Mouse (Mus musculus): ENCODE results near the gene Slc35a3. TPM values are rescaled to one million over a fixed set of nuclear protein-coding genes. Genes with fewer than 3 reads are reported as not detected.

Slc35a3 gene
- total RNA-seq, 2 experiments from 2014 or later = 15.9 to 28.3 TPM

- ATAC-seq (replicated peaks; ENCODE audit: low FRiP score, poor library complexity, severe bottlenecking) = no peak
These were observed 63.8 kb downstream of the Slc35a3 start for GRCm38 (mm10) chr3:116648805-116649204.

GRCm38 (mm10) chr3:116646387-116646786 is 66.2 kb downstream of the Slc35a3 start:
- ATAC-seq (replicated peaks; ENCODE audit: low FRiP score, poor library complexity, severe bottlenecking) = no peak

DNA sequence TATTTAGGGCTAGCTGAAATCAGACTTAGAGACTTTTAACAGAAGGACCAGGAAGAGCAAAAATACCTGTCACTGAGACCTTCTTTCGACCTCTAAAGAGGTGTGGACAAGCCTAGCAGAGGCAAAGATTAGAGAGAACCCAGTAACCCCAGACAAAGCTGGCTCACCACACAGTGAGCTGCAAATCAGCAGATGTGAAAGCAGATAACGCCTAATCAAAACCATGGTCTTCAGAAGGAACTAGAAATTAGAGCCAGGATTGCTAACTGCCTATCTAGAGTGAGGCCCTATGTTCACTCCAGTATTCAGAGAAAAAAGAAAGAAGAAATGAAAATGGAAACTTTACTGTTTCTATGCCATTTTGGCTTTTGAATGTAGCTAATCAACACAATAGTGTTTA is 70.3 kb downstream of the Slc35a3 start:
- ATAC-seq (replicated peaks; ENCODE audit: low FRiP score, poor library complexity, severe bottlenecking) = no peak

GRCm38 (mm10) chr3:116641811-116642371 is 70.7 kb downstream of the Slc35a3 start:
- no peak for ATAC-seq (replicated peaks; ENCODE audit: low FRiP score, poor library complexity, severe bottlenecking)

DNA sequence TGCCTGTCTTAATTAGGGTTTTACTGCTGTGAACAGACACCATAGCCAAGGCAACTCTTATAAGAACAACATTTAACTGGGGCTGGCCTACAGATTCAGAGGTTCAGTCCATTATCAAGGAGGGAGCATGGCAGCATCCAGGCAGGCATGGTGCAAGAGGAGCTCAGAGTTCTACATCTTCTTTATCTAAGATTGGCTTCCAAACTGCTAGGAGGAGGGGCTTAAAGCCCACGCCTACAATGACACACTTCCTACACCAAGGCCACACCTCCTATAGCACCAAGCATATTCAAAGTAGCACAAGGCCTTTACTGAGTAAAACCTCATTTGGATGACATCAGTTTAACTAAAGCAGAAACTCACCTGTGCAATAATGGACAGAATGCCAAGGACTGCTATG is 72.6 kb downstream of the Slc35a3 start:
- ATAC-seq (replicated peaks; ENCODE audit: low FRiP score, poor library complexity, severe bottlenecking) = peak; percentile 68

- no peak for ATAC-seq (replicated peaks; ENCODE audit: low FRiP score, poor library complexity, severe bottlenecking)
These were observed 74.1 kb downstream of the Slc35a3 start for GRCm38 (mm10) chr3:116638572-116638971.

GRCm38 (mm10) chr3:116637693-116638476 is 74.7 kb downstream of the Slc35a3 start:
- no peak for ATAC-seq (replicated peaks; ENCODE audit: low FRiP score, poor library complexity, severe bottlenecking)

- no peak for ATAC-seq (replicated peaks; ENCODE audit: low FRiP score, poor library complexity, severe bottlenecking)
These were observed 76.8 kb downstream of the Slc35a3 start for GRCm38 (mm10) chr3:116635799-116636198.

GRCm38 (mm10) chr3:116634853-116635252 is 77.8 kb downstream of the Slc35a3 start:
- ATAC-seq (replicated peaks; ENCODE audit: low FRiP score, poor library complexity, severe bottlenecking) = no peak

- ATAC-seq (replicated peaks; ENCODE audit: low FRiP score, poor library complexity, severe bottlenecking) = no peak
These were observed 78.5 kb downstream of the Slc35a3 start for GRCm38 (mm10) chr3:116634091-116634490.

- ATAC-seq (replicated peaks; ENCODE audit: low FRiP score, poor library complexity, severe bottlenecking) = no peak
These were observed 79.7 kb downstream of the Slc35a3 start for GRCm38 (mm10) chr3:116632971-116633370.

GRCm38 (mm10) chr3:116631459-116631858 is 81.2 kb downstream of the Slc35a3 start:
- ATAC-seq (replicated peaks; ENCODE audit: low FRiP score, poor library complexity, severe bottlenecking) = no peak

- ATAC-seq (replicated peaks; ENCODE audit: low FRiP score, poor library complexity, severe bottlenecking) = no peak
These were observed 90.0 kb downstream of the Slc35a3 start for GRCm38 (mm10) chr3:116622641-116623040.

DNA sequence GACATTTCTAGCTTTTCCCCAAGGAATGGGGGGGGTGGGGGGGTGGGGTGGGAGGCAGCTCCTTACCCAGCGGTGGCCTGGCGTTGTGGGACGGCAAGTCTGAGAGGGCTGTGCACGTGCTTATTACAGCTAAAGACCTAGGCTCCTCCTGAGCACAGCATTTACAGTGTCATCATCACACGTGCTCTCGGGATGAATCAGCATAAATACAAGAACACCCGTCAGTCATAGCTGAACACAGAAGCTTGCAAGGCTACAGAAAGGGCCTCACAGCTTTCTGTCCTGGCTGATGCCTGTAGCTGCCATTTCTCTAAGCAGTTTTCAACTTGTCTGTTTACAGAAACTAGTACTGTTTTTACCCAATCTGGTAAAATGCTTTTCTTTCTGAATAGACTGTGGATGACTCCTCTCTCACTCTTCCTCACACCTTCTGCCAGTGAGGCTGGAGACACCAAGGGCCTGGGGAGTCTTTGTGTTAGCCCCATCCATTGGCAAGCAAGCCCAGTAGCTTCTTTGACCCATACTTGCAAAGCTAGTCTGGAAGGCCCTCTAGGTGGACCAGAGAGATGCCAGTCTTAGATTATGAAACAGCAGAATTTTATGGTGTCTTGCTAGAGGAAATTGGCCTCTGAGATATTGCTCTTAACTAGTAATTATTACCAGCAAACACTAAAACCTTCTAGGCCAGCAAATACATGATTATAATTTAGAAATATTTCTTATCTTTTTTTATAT is 91.8 kb downstream of the Slc35a3 start:
- peak; percentile 84 for ATAC-seq (replicated peaks; ENCODE audit: low FRiP score, poor library complexity, severe bottlenecking)

Other genes with a start within 250 kb of the Slc35a3 start
- gene Rtca, start 204.6 kb downstream of the Slc35a3 start, total RNA-seq (2015; ENCODE audit: low replicate concordance) = 16.8 and 19.1 TPM in 2 replicates
- gene Rtca, start 204.6 kb downstream of the Slc35a3 start, total RNA-seq (2017; ENCODE audit: low replicate concordance) = 9.0 and 10.9 TPM in 2 replicates
- gene Dbt, start 199.8 kb downstream of the Slc35a3 start, total RNA-seq (2015; ENCODE audit: low replicate concordance) = 0.72 and 1.7 TPM in 2 replicates
- 0.53 and 3.0 TPM in 2 replicates for gene Dbt, start 199.8 kb downstream of the Slc35a3 start, total RNA-seq (2017; ENCODE audit: low replicate concordance)
- 19.5 and 37.7 TPM in 2 replicates for gene Lrrc39, start 149.9 kb downstream of the Slc35a3 start, total RNA-seq (2015; ENCODE audit: low replicate concordance)
- gene Lrrc39, start 149.9 kb downstream of the Slc35a3 start, total RNA-seq (2017; ENCODE audit: low replicate concordance) = 18.2 and 21.9 TPM in 2 replicates
- gene Sass6, start 117.8 kb downstream of the Slc35a3 start, total RNA-seq (2015; ENCODE audit: low replicate concordance) = 62.7 and 75.9 TPM in 2 replicates
- 118 and 120 TPM in 2 replicates for gene Sass6, start 117.8 kb downstream of the Slc35a3 start, total RNA-seq (2017; ENCODE audit: low replicate concordance)
- gene Trmt13, start 98.2 kb downstream of the Slc35a3 start, total RNA-seq (2015; ENCODE audit: low replicate concordance) = 4.2 and 4.3 TPM in 2 replicates
- 17.5 and 22.0 TPM in 2 replicates for gene Trmt13, start 98.2 kb downstream of the Slc35a3 start, total RNA-seq (2017; ENCODE audit: low replicate concordance)
- 23.8 and 27.2 TPM in 2 replicates for gene Mfsd14a, start 50.2 kb downstream of the Slc35a3 start, total RNA-seq (2015; ENCODE audit: low replicate concordance)
- gene Mfsd14a, start 50.2 kb downstream of the Slc35a3 start, total RNA-seq (2017; ENCODE audit: low replicate concordance) = 40.2 and 42.2 TPM in 2 replicates
- gene Gm43191, start 31.6 kb downstream of the Slc35a3 start, total RNA-seq (2015; ENCODE audit: low replicate concordance) = not detected in 2 replicates
- not detected in 2 replicates for gene Gm43191, start 31.6 kb downstream of the Slc35a3 start, total RNA-seq (2017; ENCODE audit: low replicate concordance)
- gene Agl, start 95.3 kb upstream of the Slc35a3 start, total RNA-seq (2015; ENCODE audit: low replicate concordance) = 3.4 and 9.7 TPM in 2 replicates
- 1.0 and 2.9 TPM in 2 replicates for gene Agl, start 95.3 kb upstream of the Slc35a3 start, total RNA-seq (2017; ENCODE audit: low replicate concordance)
- gene Frrs1, start 146.6 kb upstream of the Slc35a3 start, total RNA-seq (2015; ENCODE audit: low replicate concordance) = 15.9 and 23.5 TPM in 2 replicates
- gene Frrs1, start 146.6 kb upstream of the Slc35a3 start, total RNA-seq (2017; ENCODE audit: low replicate concordance) = 9.6 and 16.8 TPM in 2 replicates